Mouse (Mus musculus) embryonic facial prominence, embryonic 13.5 days (tissue): ENCODE data around the gene Casz1. TPM values are rescaled to one million over a fixed set of nuclear protein-coding genes. Genes with fewer than 3 reads are reported as not detected.

Experiments
- ATAC-seq: fragments of 200-750 bp; cut with Nextera tagmentation; 2 replicates; pipeline ENCODE4 v1.8.0; 2017; ENCODE audit warnings: low read depth; ENCODE audit not compliant: insufficient number of reproducible peaks, insufficient read depth, low FRiP score, low TSS enrichment
- H3K27ac ChIP-seq: fragments of 300-500 bp; sonication (generic); 2 replicates; pipeline ENCODE4 v1.5.1; 2015; ENCODE audit warnings: moderate library complexity, mild to moderate bottlenecking, inconsistent platforms
- H3K27me3 ChIP-seq: fragments of 300-500 bp; sonication (generic); 2 replicates; pipeline ENCODE4 v1.6.1; 2015; ENCODE audit warnings: mild to moderate bottlenecking, inconsistent platforms
- H3K36me3 ChIP-seq: fragments of 300-500 bp; sonication (generic); 2 replicates; pipeline ENCODE4 v1.6.1; 2015; ENCODE audit warnings: mild to moderate bottlenecking, inconsistent platforms
- H3K4me1 ChIP-seq: fragments of 300-500 bp; sonication (generic); 2 replicates; pipeline ENCODE4 v1.6.1; 2015; ENCODE audit warnings: inconsistent platforms
- H3K4me2 ChIP-seq: fragments of 300-500 bp; sonication (generic); 2 replicates; pipeline ENCODE4 v1.6.1; 2015; ENCODE audit warnings: moderate library complexity, mild to moderate bottlenecking, inconsistent platforms
- H3K4me3 ChIP-seq: fragments of 300-500 bp; sonication (generic); 2 replicates; pipeline ENCODE4 v1.5.1; 2015; ENCODE audit warnings: mild to moderate bottlenecking, inconsistent platforms
- H3K9ac ChIP-seq: fragments of 300-500 bp; sonication (generic); 2 replicates; pipeline ENCODE4 v1.6.1; 2015; ENCODE audit warnings: mild to moderate bottlenecking, inconsistent platforms
- H3K9me3 ChIP-seq: fragments of 300-500 bp; sonication (generic); 2 replicates; pipeline ENCODE4 v1.6.1; 2016; ENCODE audit warnings: inconsistent platforms
- WGBS: fragments of 180-500 bp; shearing (Covaris S2); methylation state at CpG from one replicate; pipeline ENCODE4 v1.1.7; 2015; ENCODE audit warnings: mixed read lengths; 5-methylcytosine and 5-hydroxymethylcytosine counted together
- polyA plus RNA-seq: library from polyadenylated mRNA; unstranded; fragments of >200 nt; fragmentation: Nextera tagmentation; extraction: Ambion mirVana; gene quantifications from 2 replicates; pipeline ENCODE4 v1.2.1, GENCODE M21; 2015

The Casz1 gene
- polyA plus RNA-seq, 1 experiment from 2014 or later, result 4.2 TPM

- peaks cover 15% of the 10 kb centered on the region for H3K27me3 ChIP-seq
- peak overlapping the region; percentile 10; the same call in 1 of the 2 replicates for H3K4me2 ChIP-seq
- H3K36me3 ChIP-seq, result peaks cover 4% of the 10 kb centered on the region; the same call in 1 of the 2 replicates
- H3K4me3 ChIP-seq, result no peak overlapping the region
- H3K4me1 ChIP-seq, result peaks cover 50% of the 10 kb centered on the region
- no peaks in the 10 kb centered on the region for H3K9me3 ChIP-seq
- 23% methylated on average over 19 of the region's 19 CpGs for WGBS
- H3K27ac ChIP-seq, result no peak overlapping the region
- no peak overlapping the region for H3K9ac ChIP-seq
- ATAC-seq, result peak; percentile 28; the same call in 1 of the 2 replicates
Measured at GRCm38 (mm10) chr4:148984701-148985540, 180.7 kb downstream of the Casz1 start.

- Histone ChIP-seq H3K9ac (0 out of 2 replicates have a peak overlapping the region, but pooled peaks have one; percentile 27), H3K27ac (0 out of 2 replicates have a peak overlapping the region, but pooled peaks have one; percentile 16), H3K27me3 (peaks cover 15% of the 10 kb centered on the region), H3K36me3 (peaks cover 4% of the 10 kb centered on the region; the same call in 1 of the 2 replicates), H3K9me3 (no peaks in the 10 kb centered on the region), H3K4me1 (peaks cover 57% of the 10 kb centered on the region), H3K4me2 (peak overlapping the region; percentile 19; the same call in 1 of the 2 replicates), H3K4me3 (no peak overlapping the region)
- ATAC-seq, result no peak
- 18% methylated on average over 24 of the region's 24 CpGs for WGBS
Measured at GRCm38 (mm10) chr4:148985541-148986476, 181.6 kb downstream of the Casz1 start.

- no peak for ATAC-seq
- peaks cover 9% of the 10 kb centered on the region for H3K27me3 ChIP-seq
- peaks cover 45% of the 10 kb centered on the region for H3K4me1 ChIP-seq
- H3K9me3 ChIP-seq, result no peaks in the 10 kb centered on the region
- H3K9ac ChIP-seq, result no peak overlapping the region
- 26% methylated on average over 2 of the region's 2 CpGs for WGBS
- no peak overlapping the region for H3K4me3 ChIP-seq
- no peaks in the 10 kb centered on the region for H3K36me3 ChIP-seq
- no peak overlapping the region for H3K4me2 ChIP-seq
- no peak overlapping the region for H3K27ac ChIP-seq
Measured at GRCm38 (mm10) chr4:148990038-148990437, 185.8 kb downstream of the Casz1 start.

- Histone ChIP-seq H3K4me2 (no peak overlapping the region), H3K27me3 (no peaks in the 10 kb centered on the region), H3K9ac (no peak overlapping the region), H3K27ac (no peak overlapping the region), H3K9me3 (no peaks in the 10 kb centered on the region), H3K4me1 (peaks cover 13% of the 10 kb centered on the region), H3K4me3 (no peak overlapping the region), H3K36me3 (no peaks in the 10 kb centered on the region)
- ATAC-seq, result no peak
- WGBS, result 63% methylated on average over 5 of the region's 5 CpGs
Measured at GRCm38 (mm10) chr4:148993948-148994347, 189.7 kb downstream of the Casz1 start.

DNA sequence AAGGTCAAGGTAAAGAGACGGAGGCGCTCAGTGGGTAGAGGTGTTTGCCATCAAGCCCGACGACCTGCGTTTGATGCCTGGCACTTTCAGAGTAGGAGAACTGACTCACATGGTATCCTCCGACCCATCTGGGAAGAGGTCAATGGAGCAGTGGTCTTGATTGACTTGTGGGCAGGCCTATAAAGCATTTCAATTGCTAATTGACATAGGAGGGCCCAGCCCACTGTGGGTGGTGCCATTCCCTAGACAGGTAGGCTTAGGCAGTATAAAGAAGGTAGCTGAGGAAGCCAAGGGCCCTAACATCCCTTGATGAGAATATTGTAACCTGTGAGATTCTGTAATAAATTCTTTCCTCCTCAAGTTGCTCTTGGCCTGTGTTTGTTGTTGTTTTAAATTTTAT is 196.5 kb downstream of the Casz1 start:
- Histone ChIP-seq H3K36me3 (no peaks in the 10 kb centered on the region), H3K27ac (no peak overlapping the region), H3K4me2 (no peak overlapping the region), H3K4me3 (no peak overlapping the region), H3K9me3 (no peaks in the 10 kb centered on the region), H3K27me3 (no peaks in the 10 kb centered on the region), H3K4me1 (no peaks in the 10 kb centered on the region), H3K9ac (no peak overlapping the region)
- no peak for ATAC-seq
- WGBS, result 93% methylated on average over 6 of the region's 6 CpGs

GRCm38 (mm10) chr4:149001515-149001914 is 197.3 kb downstream of the Casz1 start:
- no peaks in the 10 kb centered on the region for H3K9me3 ChIP-seq
- H3K4me3 ChIP-seq, result no peak overlapping the region
- no peak overlapping the region for H3K9ac ChIP-seq
- no peaks in the 10 kb centered on the region for H3K27me3 ChIP-seq
- H3K4me2 ChIP-seq, result no peak overlapping the region
- H3K27ac ChIP-seq, result no peak overlapping the region
- no peaks in the 10 kb centered on the region for H3K36me3 ChIP-seq
- ATAC-seq, result no peak
- no peaks in the 10 kb centered on the region for H3K4me1 ChIP-seq
- 89% methylated on average over 5 of the region's 5 CpGs for WGBS

DNA sequence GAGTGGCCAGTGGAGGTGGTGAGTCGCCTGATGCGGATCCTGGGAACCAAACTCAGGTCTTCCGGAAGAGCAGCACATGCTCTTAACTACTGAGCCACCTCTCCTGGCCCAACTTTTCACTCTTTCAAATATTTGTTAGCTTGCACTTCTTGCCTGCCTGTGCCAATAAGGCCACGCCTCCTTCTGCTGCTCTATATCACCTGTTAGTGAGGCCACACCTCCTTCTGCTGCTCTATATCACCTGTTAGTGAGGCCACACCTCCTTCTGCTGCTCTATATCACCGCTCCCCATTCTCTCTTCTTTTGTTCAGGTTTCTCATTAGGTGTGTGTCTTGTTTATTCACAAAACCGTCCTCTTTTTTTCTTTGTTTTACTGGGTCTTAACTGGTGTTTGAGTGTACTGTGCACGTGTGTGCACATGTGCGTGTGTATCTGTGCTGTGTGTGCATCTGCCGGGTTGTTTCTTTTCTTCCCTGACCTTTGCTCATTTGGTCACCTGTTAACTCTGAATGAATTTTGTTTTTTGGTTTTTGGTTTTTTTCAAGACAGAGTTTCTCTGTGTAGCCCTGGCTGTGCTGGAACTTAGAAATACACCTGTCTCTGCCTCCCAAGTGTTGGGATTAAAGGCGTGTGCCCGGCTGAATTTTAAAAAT is 198.3 kb downstream of the Casz1 start:
- no peaks in the 10 kb centered on the region for H3K9me3 ChIP-seq
- no peaks in the 10 kb centered on the region for H3K27me3 ChIP-seq
- H3K4me3 ChIP-seq, result no peak overlapping the region
- no peak overlapping the region for H3K4me2 ChIP-seq
- 89% methylated on average over 11 of the region's 11 CpGs for WGBS
- H3K36me3 ChIP-seq, result no peaks in the 10 kb centered on the region
- no peaks in the 10 kb centered on the region for H3K4me1 ChIP-seq
- no peak for ATAC-seq
- no peak overlapping the region for H3K9ac ChIP-seq
- no peak overlapping the region for H3K27ac ChIP-seq

Other genes starting within 250 kb of the Casz1 start
- 97.0 and 99.7 TPM in 2 replicates for gene Exosc10, start 246.0 kb upstream of the Casz1 start, polyA plus RNA-seq
- 201 and 214 TPM in 2 replicates for gene Srm, start 212.9 kb upstream of the Casz1 start, polyA plus RNA-seq
- 0.07 and 1.1 TPM in 2 replicates for gene Masp2, start 201.9 kb upstream of the Casz1 start, polyA plus RNA-seq
- gene Tardbp, start 177.4 kb upstream of the Casz1 start, polyA plus RNA-seq, result 371 and 401 TPM in 2 replicates
- not detected in 2 replicates for gene Gm572, start 161.1 kb upstream of the Casz1 start, polyA plus RNA-seq